Comparison of ENCODE assay signal across 27 mouse cellular contexts in the genomic region with DNA sequence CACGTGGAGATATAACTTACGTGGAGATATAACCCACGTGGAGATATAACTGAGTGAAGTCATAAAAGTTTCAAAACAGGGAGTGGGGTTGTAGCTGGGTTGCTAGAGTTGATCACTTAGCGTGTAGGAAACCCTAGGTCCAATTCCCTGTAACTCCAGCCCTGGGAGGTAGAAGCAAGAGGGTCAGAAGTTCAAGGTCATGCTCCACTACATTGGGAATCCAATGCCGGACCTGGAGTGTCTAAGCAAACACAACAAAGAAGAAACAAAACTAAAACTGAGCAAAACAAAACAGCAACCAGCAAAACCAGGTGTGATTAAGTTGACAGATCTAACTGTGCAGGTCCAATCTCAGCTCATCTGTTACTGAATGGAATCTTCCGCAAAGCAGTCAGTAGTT. TPM values are rescaled to one million over a fixed set of nuclear protein-coding genes. Genes with fewer than 3 reads are reported as not detected.
DNase-seq lines count a peak whose midpoint lies in the region; ATAC-seq and TF ChIP-seq lines count a peak whose summit lies in the region.
"Had no signal": no experiment of that assay in that cellular context is flagged by ENCODE, and none has a peak within 500 bp of the region (broad histone marks: within the 10 kb centered on the region; RNA-seq: fewer than 3 reads in every experiment).

No protein-coding gene starts in this region.

- ATAC-seq in monocyte, adult 5-6 weeks (replicated peaks; ENCODE audit: insufficient number of reproducible peaks, low FRiP score, low TSS enrichment, poor library complexity, severe bottlenecking), result no peak
- ATAC-seq: forebrain, embryonic 14.5 days; forebrain, embryonic 16.5 days had no signal

- no peak for TF ChIP-seq POLR2A in ES-Bruce4 (IDR thresholded peaks at IDR 0.05; ENCODE audit: insufficient read depth, low read length)

- TF ChIP-seq EP300 in ES-Bruce4 (IDR thresholded peaks at IDR 0.05; ENCODE audit: insufficient read depth, low read depth, low read length), result no peak

- DNase-seq in ES-E14 (ENCODE audit: low read depth, low spot score) (no peak), ZHBTc4 (ENCODE audit: low read depth, low spot score) (peak; percentile 65)
- no peak for DNase-seq in spleen, postnatal 10 days (ENCODE audit: low spot score in 2 of 2)
- DNase-seq in layer of hippocampus, postnatal 25 days (ENCODE audit: extremely low spot score in 1 of 2, low spot score in 1 of 2), result no peak
- DNase-seq: adrenal gland, adult 2 months; adrenal gland, postnatal 10 days; adrenal gland, postnatal 25 days; cerebellum, adult 11 months; cerebellum, adult 18-20 months; cerebellum, adult 8-10 months; cerebellum, adult 9-11 months; cerebellum, postnatal 14 days; cerebellum, postnatal 36 days; embryo, embryonic 11 days had no signal

- H3K9me3 ChIP-seq in E14TG2a.4 (ENCODE audit: low read length), result no peaks in the 10 kb centered on the region
- H3K9me3 ChIP-seq in ES-Bruce4 (replicated peaks; ENCODE audit: control insufficient read depth, insufficient read depth, low read length, poor library complexity, severe bottlenecking), result no peaks in the 10 kb centered on the region
- H3K9me3 ChIP-seq in ES-E14 (ENCODE audit: control insufficient read depth, insufficient read depth, low read depth, low read length), result no peaks in the 10 kb centered on the region
- H3K9me3 ChIP-seq: embryonic facial prominence, embryonic 13.5 days; embryonic facial prominence, embryonic 15.5 days; forebrain, embryonic 10.5 days; forebrain, embryonic 12.5 days had no signal

- H3K27ac ChIP-seq in ES-Bruce4 (ENCODE audit: insufficient read depth, low read length) (peak overlapping the region; percentile 91), ES-E14 (ENCODE audit: insufficient read depth, low read depth, low read length, poor library complexity, severe bottlenecking) (peak overlapping the region; percentile 87; the same call in 1 of the 2 replicates)
- H3K27ac ChIP-seq: embryonic facial prominence, embryonic 13.5 days; embryonic facial prominence, embryonic 15.5 days; forebrain, embryonic 10.5 days; forebrain, embryonic 12.5 days had no signal

- no peaks in the 10 kb centered on the region for H3K27me3 ChIP-seq in E14TG2a.4 (ENCODE audit: insufficient read depth, low read length)
- no peaks in the 10 kb centered on the region for H3K27me3 ChIP-seq in ES-Bruce4 (ENCODE audit: control insufficient read depth, insufficient read depth, low read length, poor library complexity, severe bottlenecking)
- H3K27me3 ChIP-seq: embryonic facial prominence, embryonic 13.5 days; embryonic facial prominence, embryonic 15.5 days had no signal

- peak overlapping the region; percentile 79; the same call in 1 of the 2 replicates for H3K4me3 ChIP-seq in E14TG2a.4 (replicated peaks; ENCODE audit: low read length)
- H3K4me3 ChIP-seq in ES-Bruce4 (ENCODE audit: low read depth, low read length), result no peak overlapping the region
- no peak overlapping the region for H3K4me3 ChIP-seq in ES-E14 (ENCODE audit: insufficient read depth in 1 of 2, low read depth in 1 of 2, low read length in 2 of 2, poor library complexity in 1 of 2, severe bottlenecking in 1 of 2)
- H3K4me3 ChIP-seq: embryonic facial prominence, embryonic 13.5 days; embryonic facial prominence, embryonic 15.5 days; erythroblast, embryonic 14.5 days; forebrain, embryonic 10.5 days; forebrain, embryonic 12.5 days had no signal

- in situ Hi-C loops in ES-E14 (cut with MboI; ENCODE audit: low sequenced_read_pairs in 2 of 2, unreplicated experiment in 2 of 2), result no loop called here

- H3K36me3 ChIP-seq in E14TG2a.4 (ENCODE audit: insufficient read depth, low read length) (no peaks in the 10 kb centered on the region; the same call in 1 of the 2 replicates), ES-Bruce4 (ENCODE audit: control insufficient read depth, insufficient read depth, low read length, poor library complexity, severe bottlenecking) (no peaks in the 10 kb centered on the region), ES-E14 (ENCODE audit: control insufficient read depth, insufficient read depth, low read length, poor library complexity, severe bottlenecking) (no peaks in the 10 kb centered on the region)
- H3K36me3 ChIP-seq: embryonic facial prominence, embryonic 13.5 days; embryonic facial prominence, embryonic 15.5 days; forebrain, embryonic 10.5 days; forebrain, embryonic 12.5 days had no signal

- TF ChIP-seq CTCF in E14TG2a.4 (conservative IDR thresholded peaks at IDR 0.05; ENCODE audit: low read length), result no peak
- no peak for TF ChIP-seq CTCF in ES-Bruce4 (IDR thresholded peaks at IDR 0.05; ENCODE audit: low read depth, low read length)

- H3K4me1 ChIP-seq in E14TG2a.4 (replicated peaks; ENCODE audit: low read depth, low read length) (peaks cover 93% of the 10 kb centered on the region), ES-Bruce4 (ENCODE audit: control insufficient read depth, insufficient read depth, low read length) (peaks cover 5% of the 10 kb centered on the region), ES-E14 (ENCODE audit: control insufficient read depth in 2 of 2, insufficient read depth in 2 of 2, low read length in 2 of 2, poor library complexity in 1 of 2) (peaks cover 17 to 24% of the 10 kb centered on the region in 2 experiments)

- H3K9ac ChIP-seq in ES-Bruce4 (ENCODE audit: low read depth, poor library complexity, severe bottlenecking) (no peak overlapping the region), ES-E14 (ENCODE audit: insufficient read depth, low read depth, low read length, poor library complexity, severe bottlenecking) (peak overlapping the region; percentile 53; the same call in 1 of the 2 replicates)
- H3K9ac ChIP-seq: embryonic facial prominence, embryonic 13.5 days; embryonic facial prominence, embryonic 15.5 days; forebrain, embryonic 12.5 days had no signal

TF ChIP-seq in ES-E14, 5 proteins besides CTCF, POLR2A, EP300 and RAD21:
- TF ChIP-seq HCFC1 (IDR thresholded peaks at IDR 0.05; ENCODE audit: borderline replicate concordance, insufficient read depth, low read length) (no peak), CHD2 (IDR thresholded peaks at IDR 0.05; ENCODE audit: low read depth, low read length) (no peak), ZC3H11A (IDR thresholded peaks at IDR 0.05; ENCODE audit: borderline replicate concordance, low read depth, low read length) (no peak), ZNF384 (IDR thresholded peaks at IDR 0.05; ENCODE audit: low read depth, low read length) (no peak)
TF ChIP-seq in ES-E14: peak in this region for 0.

RNA-seq across cellular contexts. Expression of a gene that starts 15.8 kb away (rescaled TPM):
- 19.2 and 22.6 TPM in 2 replicates for polyA plus RNA-seq in ES-Bruce4 (2011; ENCODE audit: insufficient read depth, insufficient read length, low read depth, missing spikeins)
- total RNA-seq in ES-E14 (2012; rRNA removed), result 66.0 and 95.3 TPM in 2 replicates
- total RNA-seq in monocyte, adult 5-6 weeks (2017), result not detected in 3 replicates
- not detected for total RNA-seq in layer of hippocampus, postnatal 25 days (2021)
- total RNA-seq: adrenal gland, adult 2 months; adrenal gland, postnatal 25 days; common myeloid progenitor, adult 5-6 weeks; MEL had no signal
- polyA plus RNA-seq: forebrain, embryonic 14.5 days; forebrain, embryonic 16.5 days; frontal cortex, adult 2 months had no signal

RNA-seq across cellular contexts. Expression of a gene that starts 18.2 kb away (rescaled TPM):
- polyA plus RNA-seq in ES-Bruce4 (2011; ENCODE audit: insufficient read depth, insufficient read length, low read depth, missing spikeins), result 132 and 134 TPM in 2 replicates
- total RNA-seq in ES-E14 (2012; rRNA removed), result 321 and 677 TPM in 2 replicates
- total RNA-seq in monocyte, adult 5-6 weeks (2017), result 34.4 to 64.6 TPM (median 37.8 TPM) in 3 replicates
- total RNA-seq in layer of hippocampus, postnatal 25 days (2021), result 10 to 100 TPM; 19.0 to 19.9 TPM

RNA-seq across cellular contexts. Expression of a gene that starts 41.5 kb away (rescaled TPM):
- 1.4 and 1.9 TPM in 2 replicates for polyA plus RNA-seq in ES-Bruce4 (2011; ENCODE audit: insufficient read depth, insufficient read length, low read depth, missing spikeins)
- 0.48 TPM in 1 of 2 replicates, not detected in the other for total RNA-seq in ES-E14 (2012; rRNA removed)
- total RNA-seq in monocyte, adult 5-6 weeks (2017), result 0.68 TPM in 1 of 3 replicates, not detected in the others
- total RNA-seq in layer of hippocampus, postnatal 25 days (2021), result under 1 TPM; 0.19 to 0.20 TPM
- total RNA-seq: MEL had no signal
- polyA plus RNA-seq: adrenal gland, adult 2 months; erythroblast, embryonic 14.5 days had no signal

RNA-seq across cellular contexts. Expression of a gene that starts 44.6 kb away (rescaled TPM):
- 3,626 and 3,708 TPM in 2 replicates for polyA plus RNA-seq in ES-Bruce4 (2011; ENCODE audit: insufficient read depth, insufficient read length, low read depth, missing spikeins)
- 1,660 and 1,758 TPM in 2 replicates for total RNA-seq in ES-E14 (2012; rRNA removed)
- 826 to 1,618 TPM (median 1,101 TPM) in 3 replicates for total RNA-seq in monocyte, adult 5-6 weeks (2017)
- total RNA-seq in layer of hippocampus, postnatal 25 days (2021), result 1,000 to 10,000 TPM; 1,671 to 1,815 TPM

RNA-seq across cellular contexts. Expression of a gene that starts 54.0 kb away (rescaled TPM):
- 28.2 and 31.7 TPM in 2 replicates for polyA plus RNA-seq in ES-Bruce4 (2011; ENCODE audit: insufficient read depth, insufficient read length, low read depth, missing spikeins)
- total RNA-seq in ES-E14 (2012; rRNA removed), result 96.7 and 98.7 TPM in 2 replicates
- 26.7 to 47.1 TPM (median 39.0 TPM) in 3 replicates for total RNA-seq in monocyte, adult 5-6 weeks (2017)
- 10 to 100 TPM; 36.1 to 38.7 TPM for total RNA-seq in layer of hippocampus, postnatal 25 days (2021)

Comparison
In these comparisons a context has a peak if more than half of its experiments do, and no peak if none do; other contexts are left out.
1. RNA of a gene that starts 15.8 kb away (total RNA-seq): 66.0 to 95.3 TPM in ES-E14; not detected in monocyte, adult 5-6 weeks and not detected in layer of hippocampus, postnatal 25 days; every median in the first group is over 10 times any median in the second.